ENCODE assay signal across 13 mouse cellular contexts in the genomic region with DNA sequence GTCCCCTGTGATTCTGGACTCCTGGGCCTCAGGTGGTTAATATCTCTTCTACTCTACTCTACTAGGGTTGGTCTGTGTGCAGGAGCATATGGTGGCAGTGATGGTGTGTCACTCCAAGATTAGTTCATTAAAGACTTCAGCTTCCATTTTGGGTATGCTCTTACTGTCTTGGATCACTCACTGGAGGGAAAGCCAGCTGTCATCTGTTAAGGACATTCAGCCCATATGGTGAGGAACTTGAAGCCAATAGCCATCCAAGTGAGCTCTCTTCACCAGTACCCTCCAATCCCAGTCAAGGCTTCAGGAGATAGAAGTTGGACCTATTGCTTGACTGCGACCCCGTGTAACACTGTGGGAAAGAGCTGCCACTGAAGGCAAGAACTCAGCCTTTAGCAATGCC.
"Had no signal": no experiment of that assay in that cellular context is flagged by ENCODE, and none has a peak within 500 bp of the region (broad histone marks: within the 10 kb centered on the region; RNA-seq: fewer than 3 reads in every experiment).

No protein-coding gene starts in this region.

- DNase-seq: liver, postnatal 0 days; lung, adult 2 months; lung, postnatal 14 days; lung, postnatal 36 days; right cerebral cortex, postnatal 25 days; right cerebral cortex, postnatal 4 days; spleen, adult 18-20 months; thymus, adult 2 months; thymus, postnatal 25 days; thymus, postnatal 4 days had no signal

- ATAC-seq: liver, postnatal 0 days; lung, postnatal 0 days; midbrain, embryonic 13.5 days; midbrain, embryonic 15.5 days had no signal
